ENCODE assay signal across 28 mouse cellular contexts in genomic region chr5:66143093-66144032, GRCm38 (mm10). TPM values are rescaled to one million over a fixed set of nuclear protein-coding genes. Genes with fewer than 3 reads are reported as not detected.
A peak's percentile ranks its signal among the peaks of the same experiment; 100 is the strongest.
DNase-seq lines count a peak whose midpoint lies in the region; ATAC-seq and TF ChIP-seq lines count a peak whose summit lies in the region.
"Had no signal": no experiment of that assay in that cellular context is flagged by ENCODE, and none has a peak within 500 bp of the region (broad histone marks: within the 10 kb centered on the region; RNA-seq: fewer than 3 reads in every experiment).

No protein-coding gene starts in this region.

- H3K4me3 ChIP-seq in kidney, postnatal 0 days (replicated peaks; ENCODE audit: low read depth, low read length): no peak overlapping the region
- H3K4me3 ChIP-seq in stomach, embryonic 16.5 days (replicated peaks; ENCODE audit: low read length): no peak overlapping the region
- H3K4me3 ChIP-seq in stomach, postnatal 0 days (ENCODE audit: low read depth, low read length): no peak overlapping the region
- H3K4me3 ChIP-seq: embryonic facial prominence, embryonic 15.5 days; heart, embryonic 15.5 days; hindbrain, embryonic 13.5 days; layer of hippocampus, adult 2 months; limb, embryonic 12.5 days; lung, embryonic 15.5 days; megakaryocyte, embryonic 14.5 days; neural tube, embryonic 12.5 days had no signal

- peak; percentile 39 for DNase-seq in kidney, postnatal 0 days (ENCODE audit: low spot score)
- DNase-seq in kidney, adult 11 months: no peak
- no peak for DNase-seq in stomach, postnatal 0 days (ENCODE audit: low spot score)
- no peak for DNase-seq in cerebellum, adult 18-20 months
- DNase-seq in right cerebral cortex, adult 2 months (ENCODE audit: low spot score in 2 of 2): no peak
- DNase-seq: adrenal gland, postnatal 10 days; cerebellum, adult 9-11 months; forebrain, postnatal 0 days; heart, postnatal 36 days; kidney, postnatal 10 days; midbrain, embryonic 14.5 days; right cerebral cortex, postnatal 25 days; spleen, adult 18-20 months; thymus, adult 18-20 months; thymus, postnatal 36 days had no signal

- ATAC-seq in kidney, postnatal 0 days (replicated peaks; ENCODE audit: low FRiP score, low read depth): no peak
- peak; percentile 25; the same call in 1 of the 2 replicates for ATAC-seq in stomach, embryonic 16.5 days (ENCODE audit: insufficient read depth, low FRiP score)
- no peak for ATAC-seq in stomach, postnatal 0 days (ENCODE audit: low FRiP score, low TSS enrichment)
- 0 out of 2 replicates have a peak, but pooled peaks have one; percentile 31 for ATAC-seq in granulocyte monocyte progenitor cell, adult 5-6 weeks (replicated peaks; ENCODE audit: poor library complexity, severe bottlenecking)
- ATAC-seq: activated CD4-positive, CD25-positive, alpha-beta regulatory T cell, adult 4 months; forebrain, postnatal 0 days; inflammation-experienced regulatory T-cells, adult 6 months had no signal

- H3K4me2 ChIP-seq in kidney, postnatal 0 days (ENCODE audit: low read length): no peak overlapping the region
- no peak overlapping the region for H3K4me2 ChIP-seq in stomach, embryonic 16.5 days (ENCODE audit: low read depth, low read length)
- no peak overlapping the region for H3K4me2 ChIP-seq in stomach, postnatal 0 days (replicated peaks; ENCODE audit: low read depth)
- H3K4me2 ChIP-seq: embryonic facial prominence, embryonic 15.5 days; heart, embryonic 15.5 days; hindbrain, embryonic 13.5 days; limb, embryonic 12.5 days; lung, embryonic 15.5 days; neural tube, embryonic 12.5 days had no signal

- no peak for TF ChIP-seq EP300 in stomach, postnatal 0 days (optimal IDR thresholded peaks at IDR 0.05)

- WGBS in kidney, postnatal 0 days: 60% methylated on average over 14 of the region's 14 CpGs
- whole genome bisulfite sequencing in stomach, embryonic 16.5 days: 77% methylated on average over 14 of the region's 14 CpGs
- WGBS in stomach, postnatal 0 days: 71% methylated on average over 14 of the region's 14 CpGs

- no peaks in the 10 kb centered on the region for H3K9me3 ChIP-seq in kidney, postnatal 0 days (replicated peaks; ENCODE audit: low read length)
- no peaks in the 10 kb centered on the region for H3K9me3 ChIP-seq in stomach, embryonic 16.5 days (replicated peaks; ENCODE audit: control insufficient read depth, low read length)
- H3K9me3 ChIP-seq in stomach, postnatal 0 days (ENCODE audit: control insufficient read depth, low read length): no peaks in the 10 kb centered on the region
- H3K9me3 ChIP-seq: embryonic facial prominence, embryonic 15.5 days; heart, embryonic 15.5 days; hindbrain, embryonic 13.5 days; limb, embryonic 12.5 days; lung, embryonic 15.5 days; neural tube, embryonic 12.5 days had no signal

- no peak for TF ChIP-seq CTCF in kidney, postnatal 0 days (IDR thresholded peaks at IDR 0.05; ENCODE audit: low read depth)
- no peak for TF ChIP-seq CTCF in stomach, postnatal 0 days (IDR thresholded peaks at IDR 0.05; ENCODE audit: low read depth)

- no peak overlapping the region for H3K9ac ChIP-seq in kidney, postnatal 0 days (ENCODE audit: low read depth, low read length)
- no peak overlapping the region for H3K9ac ChIP-seq in stomach, embryonic 16.5 days (ENCODE audit: low read length)
- H3K9ac ChIP-seq in stomach, postnatal 0 days (ENCODE audit: low read length): no peak overlapping the region
- H3K9ac ChIP-seq: embryonic facial prominence, embryonic 15.5 days; forebrain, postnatal 0 days; heart, embryonic 15.5 days; hindbrain, embryonic 13.5 days; limb, embryonic 12.5 days; liver, embryonic 14.5 days; lung, embryonic 15.5 days; neural tube, embryonic 12.5 days had no signal

- H3K4me1 ChIP-seq in kidney, postnatal 0 days (replicated peaks; ENCODE audit: insufficient read depth, low read length): no peaks in the 10 kb centered on the region
- H3K4me1 ChIP-seq in stomach, embryonic 16.5 days (ENCODE audit: control insufficient read depth, insufficient read depth, low read length): no peaks in the 10 kb centered on the region; the same call in 1 of the 2 replicates
- H3K4me1 ChIP-seq in stomach, postnatal 0 days (replicated peaks; ENCODE audit: control insufficient read depth, insufficient read depth): no peaks in the 10 kb centered on the region
- H3K4me1 ChIP-seq: embryonic facial prominence, embryonic 15.5 days; heart, embryonic 15.5 days; hindbrain, embryonic 13.5 days; lung, embryonic 15.5 days; neural tube, embryonic 12.5 days had no signal

- no peaks in the 10 kb centered on the region for H3K27me3 ChIP-seq in kidney, postnatal 0 days (ENCODE audit: insufficient read depth, low read length)
- H3K27me3 ChIP-seq in stomach, embryonic 16.5 days (ENCODE audit: control insufficient read depth, insufficient read depth, low read length): no peaks in the 10 kb centered on the region
- no peaks in the 10 kb centered on the region for H3K27me3 ChIP-seq in stomach, postnatal 0 days (ENCODE audit: control insufficient read depth, insufficient read depth, low read length)
- H3K27me3 ChIP-seq: embryonic facial prominence, embryonic 15.5 days; neural tube, embryonic 12.5 days had no signal

- no peak overlapping the region for H3K27ac ChIP-seq in kidney, postnatal 0 days
- no peak overlapping the region for H3K27ac ChIP-seq in stomach, embryonic 16.5 days (ENCODE audit: low read length)
- H3K27ac ChIP-seq in stomach, postnatal 0 days (replicated peaks): no peak overlapping the region
- H3K27ac ChIP-seq: embryonic facial prominence, embryonic 15.5 days; heart, embryonic 15.5 days; hindbrain, embryonic 13.5 days; layer of hippocampus, adult 2 months; limb, embryonic 12.5 days; liver, embryonic 14.5 days; lung, embryonic 15.5 days; neural tube, embryonic 12.5 days had no signal

- H3K36me3 ChIP-seq in kidney, postnatal 0 days (ENCODE audit: insufficient read depth, low read length): no peaks in the 10 kb centered on the region
- H3K36me3 ChIP-seq in stomach, embryonic 16.5 days (ENCODE audit: control insufficient read depth, insufficient read depth, low read length): no peaks in the 10 kb centered on the region
- no peaks in the 10 kb centered on the region for H3K36me3 ChIP-seq in stomach, postnatal 0 days (ENCODE audit: control insufficient read depth, insufficient read depth, low read length)
- H3K36me3 ChIP-seq: embryonic facial prominence, embryonic 15.5 days; heart, embryonic 15.5 days; hindbrain, embryonic 13.5 days; limb, embryonic 12.5 days; lung, embryonic 15.5 days; neural tube, embryonic 12.5 days had no signal

RNA-seq across cellular contexts. Expression of gene Rbm47, which starts 29.6 kb away (rescaled TPM):
- polyA plus RNA-seq in kidney, postnatal 0 days (2015; fragmentation: Nextera tagmentation; extraction: Ambion mirVana): 105 and 119 TPM in 2 replicates
- polyA plus RNA-seq in stomach, embryonic 16.5 days (2015; fragmentation: Nextera tagmentation; extraction: Ambion mirVana): 79.1 and 84.6 TPM in 2 replicates
- polyA plus RNA-seq in stomach, postnatal 0 days (2015; fragmentation: Nextera tagmentation; extraction: Ambion mirVana): 70.7 and 73.2 TPM in 2 replicates
- total RNA-seq in granulocyte monocyte progenitor cell, adult 5-6 weeks (2014; fragmentation: Nextera tagmentation): 8.9 and 11.7 TPM in 2 replicates
- total RNA-seq in granulocyte monocyte progenitor cell, adult 5-6 weeks (2017): 3.2 and 5.1 TPM in 2 replicates

Comparison
In these comparisons a context has a peak if more than half of its experiments do, and no peak if none do; other contexts are left out.
1. ATAC-seq: peak in stomach, embryonic 16.5 days (single experiment) and granulocyte monocyte progenitor cell, adult 5-6 weeks (single experiment); none in kidney, postnatal 0 days (single experiment) and stomach, postnatal 0 days (single experiment).